Mouse (Mus musculus) right cerebral cortex, adult 2 months (tissue): Measurements from ENCODE around the gene Cep135.

ENCODE experiments used
- DNase-seq, 2 experiments: peaks; one replicate each; pipeline ENCODE4 v3.0.0; 2021 to 2022; ENCODE audit warnings: low spot score in 2 of 2

Gene Cep135

DNA sequence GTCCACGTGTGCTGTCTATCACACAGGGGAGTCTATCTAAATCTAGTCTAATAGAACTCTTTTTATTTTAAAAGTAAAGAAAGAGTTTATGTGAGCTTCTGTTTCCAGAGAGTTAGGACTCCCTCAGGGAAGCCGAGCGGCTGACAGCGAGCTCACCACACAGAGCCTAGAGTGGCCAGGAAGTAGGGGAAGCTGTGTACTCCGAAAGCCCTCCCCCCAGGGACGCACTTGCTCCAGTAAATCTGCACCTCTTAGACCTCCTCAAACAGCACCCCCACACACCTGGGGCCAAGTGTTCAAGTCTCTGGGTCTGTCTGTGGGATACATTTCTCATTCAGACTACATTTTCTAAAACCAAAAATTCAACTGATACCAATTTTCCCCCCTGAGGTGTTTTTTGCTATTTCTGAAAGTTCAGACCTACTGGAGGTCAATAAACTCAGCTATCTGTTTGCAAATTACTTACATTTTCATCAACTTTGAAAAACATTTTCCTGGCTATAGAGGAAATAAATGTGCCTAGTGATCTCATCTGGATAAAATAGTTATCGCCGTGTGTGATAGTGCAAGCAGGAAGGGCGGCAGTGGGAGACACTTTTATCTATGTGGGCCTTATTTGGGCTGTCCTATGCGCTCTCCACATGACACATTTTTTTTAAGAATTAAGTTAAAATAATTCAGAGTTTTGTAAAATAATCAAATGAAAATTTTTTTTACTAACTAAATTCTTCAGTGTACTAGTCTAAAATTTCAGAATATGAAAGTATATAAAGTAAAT is 56.8 kb downstream of the Cep135 start:
- no peak for DNase-seq

DNA sequence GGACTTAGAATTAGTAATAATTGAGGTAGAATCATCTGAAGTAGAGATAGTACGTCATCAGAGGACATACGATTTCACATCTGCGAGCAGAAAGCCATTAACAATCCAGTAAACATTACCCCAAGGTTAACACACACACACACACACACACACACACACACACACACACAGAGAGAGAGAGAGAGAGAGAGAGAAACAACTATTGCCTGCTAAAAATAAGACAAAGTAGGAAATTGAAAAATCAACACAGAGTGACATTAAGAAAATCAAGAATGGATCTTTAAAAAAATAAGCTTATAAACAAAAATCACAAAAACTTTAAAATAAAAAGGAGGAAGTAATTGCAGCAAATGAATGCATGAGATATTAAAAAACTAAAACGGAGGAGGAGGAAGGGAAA is 61.4 kb downstream of the Cep135 start:
- DNase-seq: no peak

DNA sequence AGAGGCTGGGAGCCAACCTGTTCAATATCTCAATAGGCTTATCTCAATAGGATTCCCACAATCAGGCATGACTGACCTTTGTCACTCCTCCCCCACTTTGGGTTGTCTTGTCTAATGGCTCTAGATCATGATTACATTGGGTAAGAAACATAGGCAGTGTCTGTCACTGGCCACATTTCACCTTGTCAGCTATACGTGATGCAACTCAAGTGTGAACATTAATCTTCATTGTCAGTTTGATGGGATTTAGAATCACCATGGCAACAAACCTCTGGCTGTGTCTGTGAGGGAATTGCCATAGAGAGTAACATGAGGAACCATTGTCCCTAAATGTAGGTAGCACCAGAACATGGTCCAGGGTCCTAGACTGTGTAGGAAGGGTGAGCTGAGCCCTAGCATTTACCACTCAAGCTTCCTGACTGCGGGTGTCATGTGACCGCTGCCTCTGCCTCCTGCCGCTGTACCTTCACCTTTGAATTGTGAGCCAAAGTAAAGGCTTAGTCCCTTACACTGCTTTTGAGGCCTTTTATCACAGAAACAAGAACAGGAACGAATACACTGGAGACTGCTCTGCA is 62.7 kb downstream of the Cep135 start:
- no peak for DNase-seq

DNA sequence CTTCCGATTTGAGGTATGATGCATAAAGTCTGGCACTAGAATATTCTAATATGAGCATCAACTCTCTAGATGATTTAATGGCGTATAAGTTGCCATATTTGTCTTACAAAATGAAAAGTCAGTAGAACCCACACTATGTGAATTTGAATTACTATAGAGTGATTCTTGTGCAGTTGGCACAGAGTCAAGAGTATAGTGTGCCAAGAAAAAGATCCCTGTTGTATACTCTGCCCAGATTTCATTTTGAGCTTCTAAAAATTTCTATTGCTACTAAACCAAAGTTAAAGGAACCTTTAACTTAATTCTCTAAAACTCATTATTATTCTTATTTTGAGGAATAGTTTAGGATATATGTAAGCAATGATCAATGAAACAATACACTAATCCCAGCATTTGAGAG is 67.7 kb downstream of the Cep135 start, which contains the start of gene C530008M17Rik:
Gene C530008M17Rik, plus strand, starts transcription at position 301 of the 400 bp plus-strand sequence.
- DNase-seq: no peak

DNA sequence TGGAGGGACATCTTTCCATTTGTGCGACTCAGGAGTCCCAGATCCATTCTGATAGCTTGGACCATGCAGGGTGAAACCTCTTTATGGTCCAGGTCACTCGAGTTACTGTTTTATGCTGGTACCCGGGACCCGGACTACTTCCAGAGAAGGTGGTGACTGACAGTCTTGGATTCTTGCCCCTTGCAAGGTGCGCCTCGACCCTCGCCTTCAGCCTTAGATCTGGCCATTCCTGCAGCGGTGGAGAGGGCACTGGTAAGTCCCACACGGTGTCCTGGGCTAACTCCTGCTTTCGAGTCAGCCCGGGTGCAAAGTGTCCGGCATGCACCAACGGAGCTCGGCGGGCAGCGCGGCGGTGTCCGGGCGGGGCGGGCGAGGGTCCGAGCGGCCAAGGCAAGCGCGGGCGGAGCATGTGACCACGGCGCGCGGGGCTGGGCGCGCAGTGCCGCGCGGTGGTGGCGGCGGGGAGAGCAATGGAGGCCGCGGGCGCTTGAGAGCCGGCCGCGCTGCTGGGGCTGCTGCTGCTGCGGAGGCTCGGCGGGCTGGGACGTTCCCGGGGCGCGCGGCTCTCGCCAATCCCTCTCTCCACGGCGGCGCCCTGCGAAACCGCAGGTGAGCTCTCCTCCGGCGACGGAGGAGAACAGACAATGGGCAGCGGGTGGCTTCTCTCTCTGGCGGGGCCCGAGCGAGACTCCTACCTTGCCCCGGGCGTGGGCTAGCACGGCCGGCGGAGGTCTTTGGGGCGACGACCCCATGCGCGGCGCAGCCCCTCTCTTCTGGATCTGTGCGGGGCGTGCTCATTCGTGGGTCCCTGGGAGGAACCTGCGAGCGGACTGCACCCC is 69.0 kb downstream of the Cep135 start:
- DNase-seq: peak; percentile 66 to 69

- peak; percentile 44 to 48 for DNase-seq
Measured at GRCm38 (mm10) chr5:76658084-76658934, 69.8 kb downstream of the Cep135 start.

DNA sequence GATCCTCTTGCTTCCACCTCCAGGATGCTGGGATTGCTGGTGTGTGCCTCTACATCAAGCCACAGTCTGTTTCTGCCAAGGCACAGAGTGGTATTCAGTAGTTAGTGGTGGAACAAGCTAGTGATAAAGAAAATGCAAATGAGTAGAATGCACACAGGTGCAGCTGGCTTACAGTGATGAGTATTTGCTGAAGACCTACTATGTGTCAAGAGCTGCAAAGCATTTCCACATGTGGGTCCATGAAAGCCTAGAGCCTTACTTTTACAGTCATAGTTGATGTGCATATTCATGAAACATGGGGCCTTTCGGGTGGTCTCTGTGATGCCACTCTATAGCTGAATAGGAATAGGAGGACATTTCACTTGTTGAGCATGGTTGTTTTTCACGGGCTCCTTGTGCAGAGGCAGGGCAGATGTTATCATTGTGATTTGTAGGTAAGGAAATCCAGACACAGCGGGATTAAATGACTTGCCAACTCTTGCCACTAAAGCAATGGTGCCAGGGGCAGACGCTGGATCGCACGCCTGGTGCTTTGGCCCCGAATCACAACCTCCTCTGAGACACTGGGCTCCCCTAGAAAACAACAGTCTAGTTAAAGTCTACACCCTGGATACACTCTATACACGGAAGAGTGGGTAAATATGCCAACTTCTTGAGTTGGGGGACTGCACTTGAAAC is 71.6 kb downstream of the Cep135 start:
- DNase-seq: no peak

DNA sequence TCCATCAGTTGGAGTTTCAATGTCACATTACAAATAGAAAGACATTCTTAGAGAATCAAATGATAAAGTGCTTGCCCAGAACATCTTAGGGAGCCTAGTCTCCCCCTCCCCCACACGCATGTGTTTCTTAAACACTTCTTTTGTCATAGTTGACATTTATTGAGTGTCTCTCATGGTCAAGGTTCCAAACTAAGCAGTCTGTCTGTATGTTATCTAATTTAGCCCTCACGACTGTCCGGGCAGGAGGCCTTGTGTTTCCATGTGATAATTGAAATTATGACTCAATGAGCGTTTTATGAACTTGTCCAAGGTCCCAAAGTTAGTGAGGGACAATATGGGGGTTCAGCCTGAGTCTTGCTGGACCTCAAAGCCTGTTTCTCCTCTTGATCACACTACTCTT is 72.8 kb downstream of the Cep135 start:
- DNase-seq: no peak

DNA sequence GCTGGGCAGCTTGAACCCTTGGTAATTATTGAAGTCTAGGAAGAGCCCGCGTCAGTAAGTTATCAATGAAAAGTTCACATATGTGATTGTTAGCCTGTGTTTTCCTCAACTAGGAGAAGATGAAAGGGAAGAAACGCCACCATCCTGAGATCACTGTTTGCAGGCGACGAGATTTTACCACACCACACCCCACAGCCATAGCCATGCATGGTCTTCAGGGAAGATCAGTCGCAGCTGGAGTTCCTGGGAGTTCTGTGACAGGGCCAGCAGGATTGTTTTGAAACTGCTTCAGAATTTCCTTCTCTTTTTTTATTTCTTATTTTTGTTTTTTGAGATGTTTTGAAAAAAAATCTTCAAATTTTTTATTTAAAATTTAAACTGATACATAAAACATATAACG is 76.4 kb downstream of the Cep135 start:
- no peak for DNase-seq

GRCm38 (mm10) chr5:76665421-76665820 is 76.9 kb downstream of the Cep135 start:
- no peak for DNase-seq

GRCm38 (mm10) chr5:76666026-76666756 is 77.7 kb downstream of the Cep135 start:
- DNase-seq: no peak

DNA sequence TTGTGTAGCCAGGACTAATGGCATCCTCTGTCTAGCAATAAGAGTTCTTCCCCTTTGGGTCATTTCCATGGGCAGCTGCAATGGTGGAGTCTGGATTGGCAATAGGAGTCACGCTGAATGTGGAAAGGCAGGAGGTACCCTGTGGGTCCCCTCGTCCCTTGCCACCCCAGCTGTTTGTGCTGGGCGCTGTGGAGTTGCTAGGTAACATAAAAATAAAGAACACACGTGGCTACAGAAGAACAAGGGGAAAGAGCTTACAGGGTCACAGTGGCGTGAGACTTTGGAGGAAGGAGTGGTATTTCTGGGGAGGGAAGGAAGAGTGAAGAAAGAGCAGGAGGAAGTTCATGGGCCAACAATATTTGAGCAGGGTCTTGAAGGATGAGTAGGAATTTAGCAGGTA is 79.6 kb downstream of the Cep135 start:
- no peak for DNase-seq

- no peak for DNase-seq
Measured at GRCm38 (mm10) chr5:76668547-76668946, 80.0 kb downstream of the Cep135 start.

- DNase-seq: no peak
Measured at GRCm38 (mm10) chr5:76670183-76670582, 81.7 kb downstream of the Cep135 start.

DNA sequence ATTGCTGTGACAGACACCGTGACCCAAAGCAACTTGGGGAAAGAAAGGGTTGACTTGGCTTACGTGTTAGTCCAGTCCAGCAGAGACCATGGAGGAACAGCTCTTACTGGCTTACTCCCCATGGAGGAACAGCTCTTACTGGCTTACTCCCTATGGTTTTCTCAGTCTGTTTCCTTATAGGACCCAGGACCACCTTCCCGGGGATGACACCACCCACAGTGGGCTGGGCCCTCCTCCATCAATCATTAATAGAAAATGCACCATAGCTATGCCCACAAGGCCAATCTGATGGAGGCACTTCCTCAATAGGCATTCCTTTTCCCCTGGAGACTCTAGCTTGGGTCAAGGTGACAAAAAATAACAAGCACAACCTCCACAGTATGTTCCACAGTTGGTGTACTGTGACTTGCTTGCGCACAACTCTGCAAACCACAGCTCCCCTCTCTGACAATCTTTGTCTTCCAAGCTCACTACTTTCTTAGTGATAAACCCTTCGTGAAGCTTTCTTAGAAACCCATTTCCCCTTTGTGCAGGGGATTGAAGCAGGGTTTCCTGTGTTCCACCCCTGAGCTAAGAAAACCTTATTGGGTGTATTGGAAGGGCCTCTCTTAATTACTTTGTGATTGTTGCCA is 85.6 kb downstream of the Cep135 start:
- no peak for DNase-seq

GRCm38 (mm10) chr5:76675369-76675768 is 86.9 kb downstream of the Cep135 start:
- no peak for DNase-seq

- DNase-seq: no peak
Measured at GRCm38 (mm10) chr5:76680959-76681358, 92.5 kb downstream of the Cep135 start.

GRCm38 (mm10) chr5:76681895-76682656 is 93.6 kb downstream of the Cep135 start:
- no peak for DNase-seq

DNA sequence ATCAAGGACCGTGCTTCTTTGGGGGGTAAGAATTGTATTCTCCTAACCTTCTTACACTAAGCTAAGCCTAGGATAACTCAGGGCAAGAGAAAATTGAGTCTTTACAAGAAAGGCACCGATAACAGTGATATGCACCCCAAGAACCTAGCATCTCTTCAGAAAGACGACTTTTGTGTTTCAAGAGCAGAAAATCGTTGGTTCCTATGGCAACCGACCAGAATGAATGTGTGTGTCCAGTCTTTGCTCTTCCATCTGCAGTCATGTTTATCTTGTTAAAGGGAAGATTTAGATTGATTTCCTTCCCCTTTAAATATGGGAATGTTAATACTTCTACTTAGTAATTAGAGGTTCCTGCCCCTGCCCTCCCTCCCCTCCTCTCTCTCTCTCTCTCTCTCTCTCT is 95.0 kb downstream of the Cep135 start:
- peak in 1 of 2 experiments; percentile 15 for DNase-seq
